Mouse (Mus musculus) retina, adult 2 months (tissue): ENCODE measurements around the gene Cldn19.

ENCODE experiments used
- DNase-seq: peaks from one replicate; pipeline ENCODE4 v3.0.0-alpha.2; 2012; ENCODE audit warnings: low read depth, low spot score

Gene Cldn19

DNA sequence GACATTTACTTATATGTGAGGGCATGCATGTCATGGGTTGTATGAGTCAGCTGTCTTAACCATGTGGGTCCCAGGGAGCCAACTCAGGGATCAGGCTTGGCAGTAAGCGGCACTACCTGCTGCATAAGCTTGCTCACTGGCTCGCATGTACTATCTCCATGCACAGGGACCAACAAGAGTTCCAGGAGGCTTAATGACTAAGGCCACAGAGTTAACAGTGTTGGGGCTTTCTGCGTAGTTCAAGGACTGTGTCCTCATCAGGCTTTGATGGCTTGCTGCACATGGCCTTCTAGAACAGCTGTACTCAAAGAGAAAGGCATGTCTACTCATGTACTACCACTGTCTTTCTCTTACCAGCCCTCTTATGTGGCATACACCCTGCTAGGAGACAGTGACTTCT, 45.5 kb downstream of the Cldn19 start:
- DNase-seq = no peak

DNA sequence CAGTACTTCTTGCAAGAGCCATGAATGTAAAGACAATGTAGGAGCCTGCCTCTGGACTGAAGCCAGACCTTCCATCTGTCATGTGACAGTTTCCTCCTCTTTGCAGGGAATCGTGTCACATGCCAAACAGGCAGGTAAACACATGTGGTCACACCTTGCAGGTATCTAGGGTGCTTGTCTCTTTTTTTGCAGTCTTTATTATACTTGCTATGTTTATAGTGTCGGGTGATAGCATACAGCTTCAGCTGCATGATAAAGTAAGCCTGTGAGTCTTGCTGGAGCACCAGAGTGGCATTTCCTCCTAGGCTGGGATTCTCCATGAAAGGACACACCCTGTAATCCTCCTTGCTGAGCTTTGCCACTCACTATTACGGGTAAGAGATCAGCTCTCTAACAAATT, 46.6 kb downstream of the Cldn19 start:
- no peak for DNase-seq

DNA sequence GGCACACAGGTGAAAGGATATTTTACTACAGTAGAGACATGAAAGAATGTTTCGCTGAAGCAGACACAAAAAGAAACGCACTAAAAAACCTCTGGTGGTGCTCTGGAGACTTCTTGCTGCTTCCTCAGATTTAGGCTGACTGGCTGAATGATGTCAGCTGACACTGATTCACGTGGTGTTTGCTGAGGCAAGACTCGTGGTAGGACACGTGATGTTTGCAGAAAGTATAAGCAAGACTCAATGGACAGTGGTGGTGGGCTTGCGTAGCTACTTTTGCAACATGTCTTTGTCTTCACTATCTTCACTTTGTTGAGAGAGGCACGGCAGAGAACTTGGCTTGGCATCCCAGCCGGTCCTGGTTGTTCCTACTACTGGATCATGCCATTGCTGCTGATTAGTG, 48.1 kb downstream of the Cldn19 start:
- DNase-seq = no peak

DNA sequence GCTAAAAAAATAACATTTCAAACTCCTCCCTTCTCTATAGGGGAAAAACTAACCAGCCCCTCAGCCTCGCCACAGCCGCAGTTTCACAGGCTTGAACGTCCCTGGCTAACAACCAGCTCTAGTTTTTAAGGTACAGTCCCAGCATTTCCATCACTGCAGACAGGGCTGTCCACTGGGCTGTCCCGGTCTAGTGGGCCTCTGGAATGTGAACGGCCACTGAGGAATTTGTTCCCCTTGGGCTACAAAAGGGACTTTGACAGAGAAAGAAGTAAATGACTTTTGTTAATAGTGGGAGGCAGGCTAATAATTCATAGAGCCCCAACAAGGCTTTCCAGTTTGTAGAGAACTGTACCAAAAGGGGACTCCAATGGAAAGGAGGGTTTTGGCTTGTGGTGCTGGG, 50.2 kb downstream of the Cldn19 start:
- DNase-seq = no peak
